Mouse (Mus musculus): Measurements from ENCODE around the gene Odf3l1. TPM values are rescaled to one million over a fixed set of nuclear protein-coding genes. Genes with fewer than 3 reads are reported as not detected.
A peak's percentile ranks its signal among the peaks of the same experiment; 100 is the strongest.
"Not testable (repeated sequence)": the region's sequence is repeated elsewhere in the genome, so short reads cannot be mapped to it uniquely, and the experiment has no call there.

Odf3l1 gene
- polyA plus RNA-seq (2015; fragmentation: Nextera tagmentation; extraction: Ambion mirVana): 0.52 and 0.91 TPM in 2 replicates

DNA sequence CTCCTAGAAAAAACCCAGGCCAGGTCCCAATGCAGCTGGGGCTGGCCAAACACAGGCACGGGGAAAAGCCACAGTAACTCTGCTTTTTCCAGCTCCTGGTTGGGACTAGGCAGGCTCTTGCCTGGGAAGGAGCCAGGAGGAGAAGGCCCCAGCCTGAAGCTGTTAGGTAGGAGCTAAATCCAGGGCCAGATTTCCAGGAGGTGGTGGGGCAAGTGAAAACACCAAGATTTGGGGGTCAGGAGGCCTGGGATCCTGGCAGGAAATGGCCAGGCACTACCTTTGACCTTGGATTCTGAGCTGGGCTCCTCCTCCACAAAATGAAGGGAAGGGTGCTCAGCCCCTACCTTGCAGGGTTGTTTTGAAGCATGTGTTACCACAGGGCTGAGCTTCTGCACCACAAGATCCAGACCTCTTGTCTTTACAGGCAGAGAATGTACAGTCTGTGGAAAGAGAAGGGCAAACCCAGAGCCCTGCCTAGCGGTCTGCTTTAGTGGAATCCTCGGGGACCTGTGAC is at the start of gene Odf3l1:
Odf3l1 (minus strand) TSS at position 464 of the 514 bp plus-strand sequence.
- Histone ChIP-seq H3K36me3 (no peaks in the 10 kb centered on the region), H3K4me3 (peak within 1 kb of the TSS; percentile 57), H3K9me3 (no peaks in the 10 kb centered on the region), H3K27me3 (peaks cover 10% of the 10 kb centered on the region), H3K4me1 (peaks cover 80% of the 10 kb centered on the region), H3K9ac (peak within 1 kb of the TSS; percentile 76), H3K4me2 (peak within 1 kb of the TSS; percentile 78), H3K27ac (peak within 1 kb of the TSS; percentile 73)
- WGBS: 13% methylated on average over 3 of the region's 3 CpGs
- no peak for ATAC-seq (ENCODE audit: insufficient number of reproducible peaks, insufficient read depth, low FRiP score, low TSS enrichment, low read depth)

DNA sequence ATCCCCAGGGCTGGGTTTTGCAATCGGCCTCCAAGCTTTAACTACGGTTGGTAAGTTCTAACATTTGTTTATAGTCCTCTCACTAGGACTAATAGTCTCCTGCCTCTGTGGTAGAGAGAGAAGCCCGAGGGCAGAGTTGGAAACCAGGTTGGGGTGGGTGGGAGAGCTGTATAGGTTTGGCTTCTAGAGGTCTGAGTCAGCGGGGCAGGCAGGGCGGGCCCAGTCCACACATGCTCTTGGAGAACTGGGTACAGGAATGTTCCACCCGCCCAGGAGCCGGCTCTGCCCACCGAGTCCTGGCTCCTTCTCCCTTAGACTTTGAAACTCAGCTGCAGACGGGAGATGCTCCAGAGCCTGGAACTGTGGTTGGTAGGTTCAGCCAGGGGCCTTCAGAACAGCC is 49.5 kb upstream of the Odf3l1 start:
- Histone ChIP-seq H3K9me3 (no peaks in the 10 kb centered on the region), H3K27me3 (no peaks in the 10 kb centered on the region), H3K4me1 (0 out of 2 replicates have a peak, but pooled peaks cover 5% of the 10 kb centered on the region), H3K9ac (no peak overlapping the region), H3K36me3 (peaks cover 47% of the 10 kb centered on the region), H3K4me2 (no peak overlapping the region), H3K27ac (peak overlapping the region; percentile 33; the same call in 1 of the 2 replicates), H3K4me3 (no peak overlapping the region)
- ATAC-seq (ENCODE audit: insufficient number of reproducible peaks, insufficient read depth, low FRiP score, low TSS enrichment, low read depth): no peak
- 73% methylated on average over 9 of the region's 9 CpGs for WGBS

DNA sequence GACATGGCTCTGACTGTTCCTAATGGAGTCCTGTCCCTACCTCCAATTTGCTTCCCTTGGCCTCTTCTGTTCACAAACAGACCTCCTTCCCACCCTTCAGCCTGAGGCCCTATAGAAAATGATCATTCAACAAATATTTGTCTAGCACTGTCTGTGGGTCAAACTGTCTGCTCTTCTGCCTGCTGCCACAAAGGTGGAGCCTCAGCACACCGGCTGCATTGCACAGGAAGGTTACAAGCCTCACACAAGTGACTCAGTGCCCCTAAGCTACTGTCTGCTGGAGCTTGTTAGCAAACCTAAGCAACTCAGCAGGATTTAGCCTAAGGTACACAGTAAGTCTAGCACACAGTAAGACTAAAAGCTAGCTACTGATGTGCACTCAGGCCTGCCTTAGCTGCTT is 46.5 kb upstream of the Odf3l1 start:
- 36% methylated on average over 1 of the region's 1 CpGs for WGBS
- Histone ChIP-seq H3K27me3 (no peaks in the 10 kb centered on the region), H3K4me2 (no peak overlapping the region), H3K9me3 (no peaks in the 10 kb centered on the region), H3K4me3 (no peak overlapping the region), H3K36me3 (peaks cover 17% of the 10 kb centered on the region), H3K27ac (no peak overlapping the region), H3K4me1 (0 out of 2 replicates have a peak, but pooled peaks cover 5% of the 10 kb centered on the region), H3K9ac (no peak overlapping the region)
- ATAC-seq (ENCODE audit: insufficient number of reproducible peaks, insufficient read depth, low FRiP score, low TSS enrichment, low read depth): no peak

DNA sequence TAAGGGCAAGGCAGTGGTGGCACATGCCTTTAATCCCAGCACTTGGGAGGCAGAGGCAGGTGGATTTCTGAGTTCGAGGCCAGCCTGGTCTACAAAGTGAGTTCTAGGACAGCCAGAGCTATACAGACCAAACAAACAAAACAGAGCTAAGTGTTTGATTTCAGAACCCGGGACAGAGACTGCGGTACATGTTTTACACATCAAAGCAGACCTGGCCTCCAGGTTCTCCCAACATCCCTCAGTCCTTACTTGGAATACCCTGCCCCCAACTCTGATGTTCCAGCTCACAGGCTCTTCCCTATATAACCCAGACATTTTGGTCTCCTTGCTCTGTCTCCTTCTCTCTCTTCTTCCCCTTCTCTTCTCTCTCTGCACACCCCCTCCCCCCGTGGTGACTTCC is 45.5 kb upstream of the Odf3l1 start:
- WGBS: 49% methylated on average over 4 of the region's 4 CpGs
- H3K27me3 ChIP-seq; H3K4me3 ChIP-seq; H3K36me3 ChIP-seq; H3K9ac ChIP-seq; H3K27ac ChIP-seq; H3K9me3 ChIP-seq; ATAC-seq (ENCODE audit: insufficient number of reproducible peaks, insufficient read depth, low FRiP score, low TSS enrichment, low read depth); H3K4me2 ChIP-seq; H3K4me1 ChIP-seq: not testable (repeated sequence)

DNA sequence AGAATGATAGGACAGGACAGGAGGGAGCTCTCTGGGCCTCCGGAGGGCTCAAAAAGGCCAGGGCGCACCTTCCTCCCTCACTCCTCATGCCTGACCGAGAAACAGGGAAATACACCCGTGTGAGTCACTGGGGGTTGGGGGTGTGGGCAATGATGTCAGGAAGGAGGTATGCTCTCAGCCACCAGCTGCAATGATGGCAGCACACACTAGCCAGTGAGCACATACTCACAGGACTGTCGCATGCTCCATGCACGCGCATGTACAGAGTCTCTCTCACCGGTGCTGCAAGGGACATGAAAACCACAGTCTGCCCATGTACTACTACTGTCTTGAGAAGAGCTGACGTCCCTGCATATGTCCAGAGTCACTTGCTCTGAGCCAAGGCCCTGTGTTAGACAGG is 43.1 kb upstream of the Odf3l1 start:
- H3K4me3 ChIP-seq: no peak overlapping the region
- no peak overlapping the region for H3K27ac ChIP-seq
- ATAC-seq (ENCODE audit: insufficient number of reproducible peaks, insufficient read depth, low FRiP score, low TSS enrichment, low read depth): no peak
- WGBS: 83% methylated on average over 9 of the region's 9 CpGs
- no peaks in the 10 kb centered on the region for H3K4me1 ChIP-seq
- no peak overlapping the region for H3K9ac ChIP-seq
- H3K27me3 ChIP-seq: no peaks in the 10 kb centered on the region
- H3K4me2 ChIP-seq: no peak overlapping the region
- no peaks in the 10 kb centered on the region for H3K36me3 ChIP-seq
- no peaks in the 10 kb centered on the region for H3K9me3 ChIP-seq

DNA sequence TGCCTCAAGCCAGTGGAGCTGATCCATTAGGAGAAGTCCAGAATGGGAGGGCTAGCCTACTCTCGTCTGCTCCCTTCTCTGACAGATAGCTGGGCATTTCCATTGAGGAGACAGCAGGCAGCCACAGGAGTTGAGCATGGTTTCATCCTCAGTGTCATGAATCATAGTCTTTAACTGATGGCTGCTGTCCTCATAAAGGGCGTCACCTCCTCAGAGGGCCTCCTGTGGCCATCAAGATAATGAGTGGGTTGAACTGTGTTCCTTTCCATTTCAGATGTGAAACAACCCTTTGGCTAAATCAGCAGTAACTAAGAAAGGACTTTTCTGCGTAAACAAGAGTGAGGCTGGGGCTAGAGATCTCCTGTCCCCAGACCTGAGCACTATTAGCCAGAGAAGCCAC is 39.2 kb upstream of the Odf3l1 start:
- 85% methylated on average over 3 of the region's 3 CpGs for WGBS
- H3K9me3 ChIP-seq: no peaks in the 10 kb centered on the region
- H3K9ac ChIP-seq: no peak overlapping the region
- peaks cover 15% of the 10 kb centered on the region for H3K4me1 ChIP-seq
- H3K36me3 ChIP-seq: no peaks in the 10 kb centered on the region
- H3K27me3 ChIP-seq: no peaks in the 10 kb centered on the region
- no peak for ATAC-seq (ENCODE audit: insufficient number of reproducible peaks, insufficient read depth, low FRiP score, low TSS enrichment, low read depth)
- H3K4me3 ChIP-seq: no peak overlapping the region
- no peak overlapping the region for H3K4me2 ChIP-seq
- H3K27ac ChIP-seq: no peak overlapping the region

DNA sequence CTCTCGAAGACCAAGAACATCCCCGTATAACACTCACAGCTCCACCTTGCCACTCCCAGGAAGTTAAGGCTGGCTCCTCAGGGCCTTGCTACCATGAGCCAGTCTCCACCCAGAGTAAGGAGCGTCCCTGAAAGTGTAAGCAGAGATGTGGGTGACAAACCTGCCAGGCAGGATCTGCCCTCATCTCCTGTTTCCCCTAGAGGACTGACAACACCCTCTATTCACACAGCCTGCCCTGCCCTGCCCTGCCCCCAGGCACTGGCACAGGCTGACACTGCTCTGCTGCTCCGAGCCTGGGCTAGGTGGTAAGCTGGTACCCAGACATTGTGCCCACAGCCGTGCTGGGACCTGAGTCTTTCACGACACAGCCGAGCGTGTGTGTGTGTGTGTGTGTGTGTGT is 36.7 kb upstream of the Odf3l1 start:
- peaks cover 15% of the 10 kb centered on the region for H3K4me1 ChIP-seq
- H3K36me3 ChIP-seq: peaks cover 10% of the 10 kb centered on the region; the same call in 1 of the 2 replicates
- H3K4me3 ChIP-seq: no peak overlapping the region
- H3K4me2 ChIP-seq: peak overlapping the region; percentile 18; the same call in 1 of the 2 replicates
- H3K9me3 ChIP-seq: no peaks in the 10 kb centered on the region
- no peak; the same call in 1 of the 2 replicates for ATAC-seq (ENCODE audit: insufficient number of reproducible peaks, insufficient read depth, low FRiP score, low TSS enrichment, low read depth)
- 45% methylated on average over 8 of the region's 8 CpGs for WGBS
- H3K9ac ChIP-seq: no peak overlapping the region
- H3K27me3 ChIP-seq: no peaks in the 10 kb centered on the region
- no peak overlapping the region; the same call in 1 of the 2 replicates for H3K27ac ChIP-seq

DNA sequence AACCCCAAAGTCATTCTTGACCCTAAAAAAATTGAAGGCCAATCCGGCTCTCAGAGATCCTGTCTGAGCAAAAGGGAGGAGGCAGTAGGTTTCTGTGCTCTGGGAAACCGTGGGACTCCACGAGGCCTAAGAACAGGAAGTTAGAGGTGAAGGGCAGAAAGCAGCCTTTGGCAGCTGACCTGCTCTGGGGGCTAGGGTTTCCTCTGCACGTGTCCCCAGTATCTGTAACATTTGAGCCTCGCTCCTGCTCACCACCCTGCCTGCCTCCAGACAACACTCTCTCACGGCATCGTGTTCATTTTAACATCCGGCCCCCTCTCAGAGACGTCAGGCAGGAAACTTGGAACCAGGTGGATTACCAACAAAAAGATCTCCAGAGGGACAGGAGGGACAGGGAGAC is 36.1 kb upstream of the Odf3l1 start:
- ATAC-seq (ENCODE audit: insufficient number of reproducible peaks, insufficient read depth, low FRiP score, low TSS enrichment, low read depth): no peak
- peak overlapping the region; percentile 18; the same call in 1 of the 2 replicates for H3K4me2 ChIP-seq
- H3K27me3 ChIP-seq: no peaks in the 10 kb centered on the region
- peak overlapping the region; percentile 55; the same call in 1 of the 2 replicates for H3K27ac ChIP-seq
- H3K9me3 ChIP-seq: no peaks in the 10 kb centered on the region
- H3K9ac ChIP-seq: no peak overlapping the region; the same call in 1 of the 2 replicates
- peaks cover 15% of the 10 kb centered on the region for H3K4me1 ChIP-seq
- peaks cover 10% of the 10 kb centered on the region; the same call in 1 of the 2 replicates for H3K36me3 ChIP-seq
- 15% methylated on average over 9 of the region's 9 CpGs for WGBS
- H3K4me3 ChIP-seq: no peak overlapping the region

DNA sequence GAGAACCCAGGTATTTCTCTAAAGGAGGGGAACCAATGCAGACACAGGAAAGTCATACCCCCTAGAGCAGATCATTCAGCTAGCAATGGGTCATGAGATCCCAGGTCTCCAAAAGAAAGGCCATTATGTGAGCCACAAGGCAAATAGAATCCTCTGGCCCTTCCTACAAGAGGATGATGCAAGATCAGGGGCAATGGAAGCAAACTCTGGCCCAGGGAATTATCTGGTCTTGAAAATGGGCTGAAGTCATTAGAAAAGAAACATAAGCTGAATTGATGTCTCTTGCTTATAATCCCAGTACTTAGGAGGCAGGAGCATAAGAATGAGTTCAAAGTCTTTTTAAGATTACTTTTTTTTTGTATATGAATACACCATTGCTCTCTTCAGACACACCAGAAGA is 35.6 kb upstream of the Odf3l1 start:
- ATAC-seq (ENCODE audit: insufficient number of reproducible peaks, insufficient read depth, low FRiP score, low TSS enrichment, low read depth): no peak

DNA sequence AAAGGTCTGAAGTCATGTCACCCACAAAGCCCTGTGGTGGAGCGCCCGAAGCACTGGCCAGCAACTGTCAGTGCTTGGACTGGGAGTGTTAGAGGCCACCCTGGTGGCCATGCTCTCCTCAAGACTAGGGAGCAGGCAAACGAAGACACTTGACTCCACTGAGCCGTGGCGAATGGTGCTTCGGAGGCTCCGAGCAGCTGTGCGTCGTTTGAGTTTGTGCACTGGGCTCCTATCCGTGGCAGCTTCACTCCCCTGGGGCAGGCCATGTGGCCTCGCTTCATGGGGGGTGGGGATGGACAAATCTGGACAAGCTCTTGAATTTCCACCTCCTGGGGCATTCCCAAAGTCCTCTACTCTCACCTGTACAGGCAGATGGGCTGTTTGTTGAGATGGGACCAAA is 34.9 kb upstream of the Odf3l1 start:
- no peaks in the 10 kb centered on the region for H3K27me3 ChIP-seq
- H3K4me3 ChIP-seq: no peak overlapping the region
- H3K9me3 ChIP-seq: no peaks in the 10 kb centered on the region
- no peak overlapping the region for H3K4me2 ChIP-seq
- H3K4me1 ChIP-seq: peaks cover 15% of the 10 kb centered on the region
- peaks cover 10% of the 10 kb centered on the region; the same call in 1 of the 2 replicates for H3K36me3 ChIP-seq
- H3K9ac ChIP-seq: no peak overlapping the region
- ATAC-seq (ENCODE audit: insufficient number of reproducible peaks, insufficient read depth, low FRiP score, low TSS enrichment, low read depth): no peak
- WGBS: 49% methylated on average over 11 of the region's 11 CpGs
- no peak overlapping the region for H3K27ac ChIP-seq

More for the DNA sequence above, 35.6 kb upstream of the Odf3l1 start:
- Histone ChIP-seq H3K4me2 (no peak overlapping the region), H3K9ac (no peak overlapping the region), H3K4me1 (peaks cover 15% of the 10 kb centered on the region), H3K4me3 (no peak overlapping the region), H3K9me3 (no peaks in the 10 kb centered on the region), H3K27me3 (no peaks in the 10 kb centered on the region), H3K36me3 (peaks cover 10% of the 10 kb centered on the region; the same call in 1 of the 2 replicates), H3K27ac (no peak overlapping the region)

DNA sequence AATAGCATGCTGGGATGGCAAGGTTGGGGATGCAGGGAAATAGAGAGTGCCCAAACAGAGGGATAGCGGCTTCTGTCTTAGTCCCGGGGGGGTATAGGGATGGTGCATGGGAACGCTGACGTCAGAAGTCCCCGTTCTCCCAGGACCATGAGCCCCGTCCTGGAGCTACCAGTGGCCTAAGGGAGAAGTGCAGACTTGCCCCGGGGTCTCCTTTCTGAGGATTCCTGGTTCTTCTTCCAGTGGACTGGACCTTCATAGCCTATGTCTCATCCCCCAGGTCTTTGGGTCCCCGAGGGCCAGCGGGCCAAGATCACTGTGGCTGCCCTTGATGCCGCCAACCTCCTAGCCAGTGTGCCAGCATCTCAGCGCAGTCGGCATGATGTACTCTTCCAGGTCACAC is 32.3 kb upstream of the Odf3l1 start:
- Histone ChIP-seq H3K4me2 (no peak overlapping the region), H3K9me3 (no peaks in the 10 kb centered on the region), H3K9ac (no peak overlapping the region), H3K27me3 (0 out of 2 replicates have a peak, but pooled peaks cover 3% of the 10 kb centered on the region), H3K4me3 (no peak overlapping the region), H3K27ac (no peak overlapping the region), H3K36me3 (peaks cover 28% of the 10 kb centered on the region), H3K4me1 (peaks cover 24% of the 10 kb centered on the region)
- 85% methylated on average over 12 of the region's 12 CpGs for WGBS
- no peak for ATAC-seq (ENCODE audit: insufficient number of reproducible peaks, insufficient read depth, low FRiP score, low TSS enrichment, low read depth)

DNA sequence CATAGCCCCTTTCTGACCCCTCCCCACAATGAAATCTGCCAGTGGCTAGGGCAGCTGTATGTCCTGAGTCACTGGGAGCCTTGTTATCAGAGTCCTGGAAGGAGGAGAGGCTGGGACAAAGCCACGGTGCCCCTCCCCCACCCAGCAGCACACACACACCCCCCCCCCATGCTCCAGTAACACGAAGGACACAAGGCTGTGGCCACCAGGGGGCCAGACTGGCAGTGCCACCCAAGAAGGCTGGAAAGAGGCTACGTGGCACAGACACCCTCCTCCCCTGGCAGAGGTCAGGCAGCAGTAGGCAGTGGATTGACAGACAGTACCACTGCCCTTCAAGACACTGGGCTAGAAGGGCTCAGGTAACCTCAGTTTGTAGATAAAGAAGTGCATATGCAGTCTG is 29.5 kb upstream of the Odf3l1 start:
- 13% methylated on average over 3 of the region's 3 CpGs for WGBS
- ATAC-seq (ENCODE audit: insufficient number of reproducible peaks, insufficient read depth, low FRiP score, low TSS enrichment, low read depth): no peak

More for the DNA sequence above, 29.5 kb upstream of the Odf3l1 start:
- Histone ChIP-seq H3K36me3 (peaks cover 32% of the 10 kb centered on the region), H3K4me3 (no peak overlapping the region), H3K27me3 (peaks cover 3% of the 10 kb centered on the region; the same call in 1 of the 2 replicates), H3K27ac (no peak overlapping the region), H3K9me3 (no peaks in the 10 kb centered on the region), H3K4me1 (peaks cover 20% of the 10 kb centered on the region), H3K9ac (no peak overlapping the region), H3K4me2 (no peak overlapping the region)
